Mouse (Mus musculus) embryonic facial prominence, embryonic 12.5 days (tissue): ENCODE results near the gene Ndufa8. TPM values are rescaled to one million over a fixed set of nuclear protein-coding genes. Genes with fewer than 3 reads are reported as not detected.

Experiments used
- ATAC-seq: fragments of 200-750 bp; cut with Nextera tagmentation; 2 replicates; pipeline ENCODE4 v1.8.0; 2017; ENCODE audit not compliant: insufficient number of reproducible peaks, insufficient read depth, low FRiP score, low TSS enrichment
- H3K27ac ChIP-seq: fragments of 300-500 bp; sonication (generic); 2 replicates; pipeline ENCODE4 v1.5.1; 2016; ENCODE audit warnings: mild to moderate bottlenecking
- H3K27me3 ChIP-seq: fragments of 300-500 bp; sonication (generic); 2 replicates; pipeline ENCODE4 v1.6.1; 2016; ENCODE audit warnings: mild to moderate bottlenecking, moderate library complexity
- H3K36me3 ChIP-seq: fragments of 300-500 bp; sonication (generic); 2 replicates; pipeline ENCODE4 v1.6.1; 2016; ENCODE audit warnings: mild to moderate bottlenecking
- H3K4me1 ChIP-seq: fragments of 300-500 bp; sonication (generic); 2 replicates; pipeline ENCODE4 v1.6.1; 2016
- H3K4me2 ChIP-seq: fragments of 300-500 bp; sonication (generic); replicated peaks from 2 replicates; pipeline ENCODE4 v1.6.1; 2016; ENCODE audit warnings: mild to moderate bottlenecking, moderate library complexity
- H3K4me3 ChIP-seq: fragments of 300-500 bp; sonication (generic); 2 replicates; pipeline ENCODE4 v1.5.1; 2016; ENCODE audit warnings: mild to moderate bottlenecking
- H3K9ac ChIP-seq: fragments of 300-500 bp; sonication (generic); 2 replicates; pipeline ENCODE4 v1.6.1; 2016; ENCODE audit warnings: mild to moderate bottlenecking, moderate library complexity
- H3K9me3 ChIP-seq: fragments of 300-500 bp; sonication (generic); 2 replicates; pipeline ENCODE4 v1.6.1; 2016; ENCODE audit warnings: mild to moderate bottlenecking, moderate library complexity
- WGBS: fragments of 180-500 bp; shearing (Covaris S2); methylation state at CpG from one replicate; pipeline ENCODE4 v1.1.7; 2016; 5-methylcytosine and 5-hydroxymethylcytosine counted together
- polyA plus RNA-seq: library from polyadenylated mRNA; unstranded; fragments of >200 nt; fragmentation: Nextera tagmentation; extraction: Ambion mirVana; gene quantifications from 2 replicates; pipeline ENCODE4 v1.2.1, GENCODE M21; 2016

The Ndufa8 gene
- polyA plus RNA-seq, 1 experiment from 2014 or later, result 185 TPM

GRCm38 (mm10) chr2:36008071-36008470, 41.1 kb downstream of the Ndufa8 start:
- Histone ChIP-seq H3K4me3 (no peak overlapping the region), H3K4me2 (no peak overlapping the region), H3K36me3 (no peaks in the 10 kb centered on the region), H3K9me3 (no peaks in the 10 kb centered on the region), H3K27ac (no peak overlapping the region), H3K9ac (no peak overlapping the region), H3K27me3 (peaks cover 31% of the 10 kb centered on the region), H3K4me1 (peaks cover 16% of the 10 kb centered on the region)
- WGBS, result 15% methylated on average over 1 of the region's 1 CpGs
- no peak for ATAC-seq

- H3K9ac ChIP-seq, result no peak overlapping the region
- H3K36me3 ChIP-seq, result no peaks in the 10 kb centered on the region
- H3K4me3 ChIP-seq, result no peak overlapping the region
- ATAC-seq, result no peak
- no peak overlapping the region for H3K4me2 ChIP-seq
- no peaks in the 10 kb centered on the region for H3K4me1 ChIP-seq
- no peaks in the 10 kb centered on the region for H3K9me3 ChIP-seq
- WGBS, result 43% methylated on average over 6 of the region's 6 CpGs
- H3K27ac ChIP-seq, result no peak overlapping the region
- peaks cover 16% of the 10 kb centered on the region; the same call in 1 of the 2 replicates for H3K27me3 ChIP-seq
Measured at GRCm38 (mm10) chr2:36002188-36002587, 47.0 kb downstream of the Ndufa8 start.

- WGBS, result 57% methylated on average over 1 of the region's 1 CpGs
- Histone ChIP-seq H3K36me3 (no peaks in the 10 kb centered on the region), H3K27me3 (peaks cover 16% of the 10 kb centered on the region; the same call in 1 of the 2 replicates), H3K9me3 (no peaks in the 10 kb centered on the region), H3K27ac (no peak overlapping the region), H3K9ac (no peak overlapping the region), H3K4me1 (no peaks in the 10 kb centered on the region), H3K4me2 (no peak overlapping the region), H3K4me3 (no peak overlapping the region)
- no peak for ATAC-seq
Measured at GRCm38 (mm10) chr2:36000390-36000789, 48.8 kb downstream of the Ndufa8 start.

- H3K9ac ChIP-seq, result no peak overlapping the region
- H3K27me3 ChIP-seq, result peaks cover 9% of the 10 kb centered on the region; the same call in 1 of the 2 replicates
- H3K4me3 ChIP-seq, result no peak overlapping the region
- H3K36me3 ChIP-seq, result no peaks in the 10 kb centered on the region
- no peak overlapping the region for H3K27ac ChIP-seq
- H3K4me1 ChIP-seq, result no peaks in the 10 kb centered on the region
- no peak overlapping the region for H3K4me2 ChIP-seq
- no peak for ATAC-seq
- no peaks in the 10 kb centered on the region for H3K9me3 ChIP-seq
Measured at GRCm38 (mm10) chr2:35999212-35999611, 50.0 kb downstream of the Ndufa8 start.

- no peaks in the 10 kb centered on the region for H3K4me1 ChIP-seq
- no peak for ATAC-seq
- H3K4me2 ChIP-seq, result no peak overlapping the region
- H3K4me3 ChIP-seq, result no peak overlapping the region
- H3K27ac ChIP-seq, result no peak overlapping the region
- WGBS, result 84% methylated on average over 5 of the region's 5 CpGs
- H3K9ac ChIP-seq, result no peak overlapping the region
- no peaks in the 10 kb centered on the region for H3K9me3 ChIP-seq
- no peaks in the 10 kb centered on the region for H3K36me3 ChIP-seq
- H3K27me3 ChIP-seq, result 0 out of 2 replicates have a peak, but pooled peaks cover 3% of the 10 kb centered on the region
Measured at GRCm38 (mm10) chr2:35998416-35998815, 50.8 kb downstream of the Ndufa8 start.

GRCm38 (mm10) chr2:35996753-35997152, 52.5 kb downstream of the Ndufa8 start:
- Histone ChIP-seq H3K27ac (no peak overlapping the region), H3K9me3 (no peaks in the 10 kb centered on the region), H3K9ac (no peak overlapping the region), H3K4me3 (no peak overlapping the region), H3K27me3 (no peaks in the 10 kb centered on the region), H3K36me3 (no peaks in the 10 kb centered on the region), H3K4me1 (no peaks in the 10 kb centered on the region), H3K4me2 (no peak overlapping the region)
- WGBS, result 73% methylated on average over 2 of the region's 2 CpGs
- no peak for ATAC-seq

- ATAC-seq, result no peak
- 88% methylated on average over 6 of the region's 6 CpGs for WGBS
Measured at GRCm38 (mm10) chr2:35994303-35994702, 54.9 kb downstream of the Ndufa8 start.

GRCm38 (mm10) chr2:35993481-35993880, 55.7 kb downstream of the Ndufa8 start:
- H3K36me3 ChIP-seq, result no peaks in the 10 kb centered on the region
- WGBS, result 76% methylated on average over 2 of the region's 2 CpGs
- H3K27ac ChIP-seq, result no peak overlapping the region
- no peak overlapping the region for H3K9ac ChIP-seq
- H3K9me3 ChIP-seq, result no peaks in the 10 kb centered on the region
- H3K4me3 ChIP-seq, result no peak overlapping the region
- no peak overlapping the region for H3K4me2 ChIP-seq
- H3K4me1 ChIP-seq, result no peaks in the 10 kb centered on the region
- no peaks in the 10 kb centered on the region for H3K27me3 ChIP-seq
- ATAC-seq, result no peak

More at GRCm38 (mm10) chr2:35994303-35994702, 54.9 kb downstream of the Ndufa8 start:
- no peak overlapping the region for H3K27ac ChIP-seq
- H3K4me2 ChIP-seq, result no peak overlapping the region
- H3K9me3 ChIP-seq, result no peaks in the 10 kb centered on the region
- H3K9ac ChIP-seq, result no peak overlapping the region
- no peak overlapping the region for H3K4me3 ChIP-seq
- no peaks in the 10 kb centered on the region for H3K4me1 ChIP-seq
- H3K36me3 ChIP-seq, result no peaks in the 10 kb centered on the region
- no peaks in the 10 kb centered on the region for H3K27me3 ChIP-seq

- no peaks in the 10 kb centered on the region for H3K27me3 ChIP-seq
- no peak overlapping the region for H3K27ac ChIP-seq
- no peak overlapping the region for H3K9ac ChIP-seq
- H3K4me1 ChIP-seq, result no peaks in the 10 kb centered on the region
- no peak overlapping the region for H3K4me3 ChIP-seq
- 82% methylated on average over 3 of the region's 3 CpGs for WGBS
- no peaks in the 10 kb centered on the region for H3K36me3 ChIP-seq
- H3K9me3 ChIP-seq, result no peaks in the 10 kb centered on the region
- ATAC-seq, result no peak
- H3K4me2 ChIP-seq, result no peak overlapping the region
Measured at GRCm38 (mm10) chr2:35992259-35992658, 56.9 kb downstream of the Ndufa8 start.

Other genes with a start within 250 kb of the Ndufa8 start
- 2.4 and 3.1 TPM in 2 replicates for gene Ttll11, start 69.5 kb downstream of the Ndufa8 start, polyA plus RNA-seq
- 0.24 and 0.56 TPM in 2 replicates for gene Morn5, start 52 bp upstream of the Ndufa8 start, polyA plus RNA-seq
- gene Lhx6, start 56.0 kb upstream of the Ndufa8 start, polyA plus RNA-seq, result 15.5 and 22.3 TPM in 2 replicates
- gene Mrrf, start 87.0 kb upstream of the Ndufa8 start, polyA plus RNA-seq, result 24.5 and 29.1 TPM in 2 replicates
- 96.2 and 96.3 TPM in 2 replicates for gene Rbm18, start 87.4 kb upstream of the Ndufa8 start, polyA plus RNA-seq
- 6.7 and 8.9 TPM in 2 replicates for gene Ptgs1, start 181.0 kb upstream of the Ndufa8 start, polyA plus RNA-seq